Mouse (Mus musculus) thymus, postnatal 36 days (tissue): Measurements from ENCODE around the gene Bricd5.

Experiments
- DNase-seq, 2 experiments: peaks; one replicate each; pipeline ENCODE4 v3.0.0; 2022; ENCODE audit warnings: mixed read lengths in 2 of 2

Gene Bricd5

GRCm38 (mm10) chr17:24463374-24464133 lies 10.1 kb upstream of the Bricd5 start:
- no peak for DNase-seq

- DNase-seq = no peak
Measured at GRCm38 (mm10) chr17:24468636-24469246, 4.9 kb upstream of the Bricd5 start.

GRCm38 (mm10) chr17:24469336-24469909 lies 4.3 kb upstream of the Bricd5 start:
- no peak for DNase-seq

- peak; percentile 96 to 98 for DNase-seq
Measured at GRCm38 (mm10) chr17:24469910-24470602, 3.6 kb upstream of the Bricd5 start, which contains the start of the genes E4f1 and Pgp. TSS of gene E4f1 (minus strand) at chr17:24470313. TSS of gene Pgp (plus strand) at chr17:24470392.

GRCm38 (mm10) chr17:24470701-24471527 lies 2.8 kb upstream of the Bricd5 start:
- peak; percentile 25 to 54 for DNase-seq

- DNase-seq = no peak
Measured at GRCm38 (mm10) chr17:24472512-24472911, 1.2 kb upstream of the Bricd5 start.

- no peak for DNase-seq
Measured at GRCm38 (mm10) chr17:24474557-24474956, 873 bp downstream of the Bricd5 start.

- DNase-seq = no peak
Measured at GRCm38 (mm10) chr17:24475586-24475985, 1.9 kb downstream of the Bricd5 start.

- DNase-seq = no peak
Measured at GRCm38 (mm10) chr17:24476022-24476776, 2.5 kb downstream of the Bricd5 start.

GRCm38 (mm10) chr17:24477053-24477984 lies 3.6 kb downstream of the Bricd5 start:
- no peak for DNase-seq

GRCm38 (mm10) chr17:24477985-24478600 lies 4.4 kb downstream of the Bricd5 start:
- DNase-seq = no peak

- peak; percentile 96 to 97 for DNase-seq
Measured at GRCm38 (mm10) chr17:24478663-24479380, 5.1 kb downstream of the Bricd5 start, which contains the start of gene Mlst8. TSS of gene Mlst8 (minus strand) at chr17:24479078.

- no peak for DNase-seq
Measured at GRCm38 (mm10) chr17:24479431-24479830, 5.7 kb downstream of the Bricd5 start.

- DNase-seq = no peak
Measured at GRCm38 (mm10) chr17:24480201-24480826, 6.6 kb downstream of the Bricd5 start.

GRCm38 (mm10) chr17:24481027-24481815 lies 7.5 kb downstream of the Bricd5 start:
- no peak for DNase-seq

- DNase-seq = no peak
Measured at GRCm38 (mm10) chr17:24483495-24483894, 9.8 kb downstream of the Bricd5 start.

- DNase-seq = peak in 1 of 2 experiments; percentile 26
Measured at GRCm38 (mm10) chr17:24485090-24485860, 11.6 kb downstream of the Bricd5 start.
